Mouse (Mus musculus): ENCODE data around the gene Gm4881. TPM values are rescaled to one million over a fixed set of nuclear protein-coding genes. Genes with fewer than 3 reads are reported as not detected.

Gm4881 gene
- total RNA-seq, 2 experiments from 2014 or later: not detected

DNA sequence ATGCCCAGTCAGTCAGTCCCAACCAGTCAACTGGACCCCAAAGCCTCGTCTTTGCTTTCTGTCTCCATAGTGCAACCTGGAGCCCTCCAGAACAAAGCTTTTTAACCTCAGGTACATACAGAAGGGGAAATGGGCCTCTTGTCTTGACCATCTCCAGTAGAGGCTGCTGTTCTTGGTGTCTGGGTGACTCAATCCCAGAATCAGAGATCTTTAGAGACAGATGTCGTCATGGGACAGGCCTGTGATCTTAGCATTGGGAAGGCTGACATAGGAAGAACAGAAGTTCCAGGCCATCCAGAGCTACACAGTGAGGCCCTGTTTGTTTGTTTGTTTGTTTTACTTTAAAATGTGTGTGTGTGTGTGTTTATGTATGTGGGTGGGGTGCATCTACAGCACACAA lies 20.0 kb upstream of the Gm4881 start:
- ATAC-seq (replicated peaks; ENCODE audit: low FRiP score, poor library complexity, severe bottlenecking): no peak

DNA sequence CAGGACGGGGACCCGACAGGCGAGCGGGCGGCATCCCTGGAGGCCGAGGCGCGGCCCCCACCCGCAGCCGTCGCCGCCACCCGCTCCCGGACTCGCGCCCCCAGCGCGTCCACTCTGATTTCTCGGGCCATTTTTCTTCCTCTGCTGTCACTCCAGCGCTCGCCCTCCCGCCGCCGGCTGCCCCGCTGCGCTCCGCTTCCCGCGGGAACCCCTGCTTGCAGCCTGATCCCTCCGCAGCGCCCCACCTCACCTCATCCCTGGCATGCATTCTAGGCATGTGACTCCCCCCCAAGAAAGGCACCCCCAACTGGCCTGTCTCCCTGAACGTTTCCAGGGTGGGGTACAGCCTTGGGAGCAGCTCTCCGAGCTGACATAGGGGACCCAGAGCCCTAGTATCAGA lies 10.9 kb upstream of the Gm4881 start:
- ATAC-seq (replicated peaks; ENCODE audit: low FRiP score, poor library complexity, severe bottlenecking): no peak

DNA sequence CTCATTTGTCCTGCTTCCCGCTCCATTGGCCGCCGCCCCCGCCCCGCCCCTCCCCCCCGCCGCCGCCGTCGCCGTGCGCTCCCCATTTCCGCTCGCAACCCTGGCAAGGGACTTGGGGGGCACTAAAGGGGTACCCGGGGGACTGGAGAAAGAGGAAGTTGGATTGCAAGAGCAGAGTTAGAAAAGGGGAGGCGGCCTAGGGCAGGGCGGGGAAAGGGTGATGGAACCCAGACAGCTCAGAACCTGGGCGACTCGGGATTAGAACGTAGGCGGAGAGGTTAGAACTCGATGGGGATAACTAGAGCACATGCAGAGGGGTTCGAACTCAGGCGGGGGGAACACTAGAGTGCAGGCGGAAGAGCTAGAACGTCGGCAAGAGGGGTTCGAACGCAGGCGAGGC lies 10.2 kb upstream of the Gm4881 start:
- ATAC-seq (replicated peaks; ENCODE audit: low FRiP score, poor library complexity, severe bottlenecking): no peak

DNA sequence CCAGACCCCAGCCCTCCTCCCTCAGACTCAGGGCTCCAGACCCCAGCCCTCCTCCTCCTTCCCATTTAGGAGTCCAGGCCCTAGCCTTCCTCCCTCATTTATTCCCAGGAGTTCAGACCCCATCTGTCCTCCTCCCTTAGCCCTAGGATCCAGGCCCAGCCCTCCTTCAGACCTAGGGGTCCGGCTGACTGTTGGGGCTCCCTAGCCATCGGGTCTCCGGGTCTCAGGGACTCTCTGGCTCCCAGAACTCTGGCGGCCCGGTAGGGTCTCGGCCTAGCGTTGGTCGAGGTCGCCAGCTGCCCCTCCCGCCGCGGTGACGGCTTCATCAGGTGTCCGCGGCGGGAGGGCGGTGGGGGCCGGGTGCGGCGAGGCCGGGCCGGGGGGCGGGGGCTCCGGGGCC lies 9.7 kb upstream of the Gm4881 start:
- no peak for ATAC-seq (replicated peaks; ENCODE audit: low FRiP score, poor library complexity, severe bottlenecking)

DNA sequence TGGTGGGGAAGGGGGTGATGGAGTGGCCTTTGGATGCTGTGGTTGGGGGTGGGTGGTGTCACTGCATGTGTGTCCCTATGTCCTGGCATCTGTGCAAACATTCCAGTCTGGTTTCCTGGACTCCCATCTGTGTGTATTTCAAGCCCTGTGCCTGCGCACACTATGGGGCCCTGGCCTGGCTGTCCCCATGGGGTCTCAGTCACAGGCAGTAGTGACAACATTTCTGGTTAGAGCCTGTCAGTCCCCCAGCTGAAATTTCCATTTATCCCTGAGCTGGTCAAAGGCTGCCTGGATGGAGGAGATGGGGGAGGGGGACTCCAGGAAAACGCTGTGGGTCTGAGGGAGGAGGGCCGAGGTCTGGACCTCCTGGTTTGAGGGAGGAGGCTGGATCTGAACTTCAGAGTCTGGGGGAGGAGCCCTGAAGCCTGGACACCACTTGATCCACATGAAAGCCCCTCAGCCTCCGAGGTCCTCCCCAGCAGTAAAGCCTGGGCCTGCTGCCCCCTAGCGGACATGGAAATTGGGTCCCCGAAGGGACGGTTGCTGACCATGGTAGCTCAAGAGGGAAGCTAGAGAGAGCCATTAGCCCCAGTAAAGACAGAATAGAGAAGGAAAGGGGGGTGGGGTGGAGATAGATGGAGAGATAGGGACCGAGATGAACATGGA lies 5.8 kb upstream of the Gm4881 start:
- 0 out of 2 replicates have a peak, but pooled peaks have one; percentile 55 for ATAC-seq (replicated peaks; ENCODE audit: low FRiP score, poor library complexity, severe bottlenecking)

DNA sequence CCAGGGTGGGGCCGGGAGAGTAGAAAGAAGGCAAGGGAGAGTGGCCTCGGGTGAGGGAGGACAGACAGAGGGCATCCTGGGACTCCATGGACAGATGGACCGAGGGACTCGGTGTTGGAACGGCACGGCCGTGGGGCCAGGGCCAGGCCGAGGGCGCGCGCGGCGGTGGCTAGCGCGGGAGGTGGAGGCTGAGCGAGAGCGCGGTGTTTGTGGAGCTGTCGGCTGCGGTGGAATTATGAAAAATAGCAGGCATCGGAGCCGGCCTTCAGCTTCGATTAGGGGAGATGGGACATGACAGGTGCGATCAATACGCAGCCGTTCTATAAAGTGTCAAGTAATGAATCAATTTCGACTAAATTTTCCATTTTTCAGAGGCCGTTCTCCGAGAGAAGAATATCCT lies 4.5 kb upstream of the Gm4881 start:
- no peak for ATAC-seq (replicated peaks; ENCODE audit: low FRiP score, poor library complexity, severe bottlenecking)

DNA sequence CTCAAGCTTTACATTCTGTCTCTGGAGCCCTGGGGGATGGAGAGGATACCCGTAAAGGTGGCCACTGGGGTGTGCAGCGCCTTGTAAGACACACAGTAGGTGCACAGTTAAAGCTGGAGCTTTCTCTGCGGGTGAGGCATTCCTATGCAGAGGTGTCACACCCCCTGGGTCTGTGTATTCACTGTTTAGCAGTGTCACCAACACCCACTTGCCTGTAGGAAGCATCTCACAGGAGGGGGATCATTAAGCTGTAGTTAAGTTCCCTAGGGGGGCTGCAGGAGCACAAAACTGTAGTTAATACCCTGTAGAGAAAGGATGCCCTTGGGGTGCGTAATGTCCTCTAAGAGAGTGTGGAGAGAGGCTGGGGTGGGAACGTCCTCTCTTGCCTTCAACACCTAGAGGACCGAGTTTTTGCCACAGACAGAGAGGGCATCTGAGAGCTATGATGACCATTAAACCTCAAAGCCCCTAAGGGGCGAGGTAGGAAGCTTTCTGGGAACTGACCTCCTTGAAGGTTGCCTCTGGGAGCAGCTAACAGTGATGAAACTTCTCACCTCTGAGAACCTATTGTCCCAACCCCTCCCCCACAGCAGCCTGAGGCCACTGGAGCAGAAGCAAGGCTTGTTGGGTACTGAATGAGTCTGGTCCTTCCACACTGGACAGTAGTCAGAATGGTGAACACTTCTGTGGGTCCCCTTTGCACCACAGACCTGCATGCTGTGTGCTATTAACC lies 3.2 kb upstream of the Gm4881 start:
- ATAC-seq (replicated peaks; ENCODE audit: low FRiP score, poor library complexity, severe bottlenecking): no peak

DNA sequence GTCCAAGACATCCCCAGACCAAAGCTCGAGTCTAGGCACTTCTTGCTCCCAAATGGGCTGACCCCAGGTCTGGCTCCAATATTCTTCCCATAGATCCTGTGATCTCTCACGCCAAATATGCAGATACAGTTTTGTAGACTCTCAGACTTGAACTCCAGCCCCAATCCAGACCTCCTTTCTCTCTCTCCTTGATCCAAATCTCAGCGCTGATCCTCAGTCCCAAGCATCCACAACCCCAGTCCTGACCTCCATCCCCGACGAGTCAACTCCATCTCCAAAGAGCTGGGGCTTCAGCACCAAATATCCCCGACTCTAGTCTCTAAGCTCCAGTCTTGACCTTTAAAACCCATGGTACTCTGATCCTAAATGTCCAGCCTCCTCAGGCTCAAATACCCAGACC lies 653 bp downstream of the Gm4881 start:
- no peak for ATAC-seq (replicated peaks; ENCODE audit: low FRiP score, poor library complexity, severe bottlenecking)

DNA sequence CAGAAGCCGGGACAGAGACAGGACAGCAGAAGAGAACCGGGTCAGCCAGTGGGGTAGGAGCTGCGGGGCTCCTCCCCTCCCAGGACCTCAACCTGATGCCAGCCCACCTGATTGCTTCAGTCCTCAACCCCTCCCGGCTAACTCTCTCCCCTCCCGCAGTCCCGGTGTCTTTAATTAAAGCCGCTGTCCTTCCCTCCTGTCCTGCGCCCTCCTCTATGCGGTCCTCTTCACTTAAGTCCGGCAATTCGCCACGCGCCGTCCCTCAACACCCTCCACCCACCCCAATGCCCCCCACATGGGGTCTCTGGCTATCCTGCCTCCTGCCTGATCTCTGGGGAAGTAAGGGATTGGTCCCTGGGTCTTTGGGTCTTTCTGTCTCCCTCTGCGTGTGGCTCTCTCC lies 12.6 kb downstream of the Gm4881 start:
- no peak for ATAC-seq (replicated peaks; ENCODE audit: low FRiP score, poor library complexity, severe bottlenecking)

DNA sequence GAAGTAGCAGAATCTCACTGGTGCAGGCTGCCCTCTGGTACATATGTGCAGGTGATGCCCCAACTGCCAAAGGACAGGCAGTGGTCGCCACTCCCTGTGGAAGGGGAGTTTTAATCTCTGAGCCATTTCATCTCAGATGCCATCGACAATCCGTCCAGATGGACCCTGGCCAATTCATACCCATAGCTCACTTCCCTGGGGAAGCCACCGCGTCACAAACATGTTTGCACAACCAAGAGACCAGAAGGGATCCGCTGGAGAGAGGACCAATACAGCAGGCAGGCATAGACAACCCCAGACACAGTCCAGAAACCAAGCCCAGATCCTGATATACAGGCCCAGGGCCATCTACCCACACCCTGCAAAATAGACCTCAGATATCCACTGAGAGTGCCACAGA lies 13.8 kb downstream of the Gm4881 start:
- ATAC-seq (replicated peaks; ENCODE audit: low FRiP score, poor library complexity, severe bottlenecking): no peak

DNA sequence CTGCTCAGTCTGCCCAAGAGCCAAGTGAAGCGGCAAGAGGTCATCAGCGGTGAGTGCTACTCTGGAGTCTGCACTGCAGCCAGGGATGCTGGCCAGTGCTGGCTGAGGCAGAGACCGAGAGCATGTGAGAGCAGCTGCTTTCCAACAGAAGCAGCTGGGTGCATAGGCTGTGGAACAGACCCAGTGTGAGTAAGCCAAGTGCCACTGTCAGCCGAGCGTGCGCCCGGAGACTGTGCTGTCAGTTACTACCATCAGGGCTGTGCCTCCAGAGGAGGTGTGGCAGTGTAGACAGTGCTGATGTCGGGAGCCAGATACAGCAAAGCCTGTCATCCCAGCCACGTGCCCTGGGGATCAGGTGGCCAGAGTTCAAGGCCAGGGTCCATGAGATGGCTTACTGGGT lies 24.6 kb downstream of the Gm4881 start:
- ATAC-seq (replicated peaks; ENCODE audit: low FRiP score, poor library complexity, severe bottlenecking): no peak

DNA sequence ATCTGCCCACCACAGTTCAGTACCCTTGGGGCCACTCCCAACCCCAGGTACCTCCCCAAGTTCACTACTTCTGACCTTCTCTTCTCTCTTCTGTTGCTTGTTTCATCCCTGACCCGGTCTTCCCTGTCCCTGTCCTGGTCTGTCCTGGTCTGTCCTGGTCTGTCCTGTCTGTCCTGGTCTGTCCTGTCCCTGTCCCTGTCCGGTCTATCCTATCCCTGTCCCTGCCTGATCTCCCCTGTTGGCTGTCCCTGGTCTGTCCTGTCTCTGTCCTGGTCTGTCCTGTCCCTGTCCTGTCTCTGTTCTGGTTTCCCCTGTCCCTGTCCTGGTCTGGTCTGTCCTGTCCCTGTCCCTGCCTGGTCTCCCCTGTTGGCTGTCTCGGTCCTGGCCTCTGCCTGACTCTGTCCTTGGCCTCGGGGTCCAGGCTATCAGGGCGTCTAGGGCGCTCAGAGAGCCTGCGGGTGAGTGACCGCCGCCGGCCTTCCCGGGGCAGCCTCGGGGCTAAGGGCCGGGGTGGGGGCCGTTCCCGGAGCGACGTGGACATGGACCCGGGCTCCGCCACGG lies 25.5 kb downstream of the Gm4881 start:
- 0 out of 2 replicates have a peak, but pooled peaks have one; percentile 22 for ATAC-seq (replicated peaks; ENCODE audit: low FRiP score, poor library complexity, severe bottlenecking)

DNA sequence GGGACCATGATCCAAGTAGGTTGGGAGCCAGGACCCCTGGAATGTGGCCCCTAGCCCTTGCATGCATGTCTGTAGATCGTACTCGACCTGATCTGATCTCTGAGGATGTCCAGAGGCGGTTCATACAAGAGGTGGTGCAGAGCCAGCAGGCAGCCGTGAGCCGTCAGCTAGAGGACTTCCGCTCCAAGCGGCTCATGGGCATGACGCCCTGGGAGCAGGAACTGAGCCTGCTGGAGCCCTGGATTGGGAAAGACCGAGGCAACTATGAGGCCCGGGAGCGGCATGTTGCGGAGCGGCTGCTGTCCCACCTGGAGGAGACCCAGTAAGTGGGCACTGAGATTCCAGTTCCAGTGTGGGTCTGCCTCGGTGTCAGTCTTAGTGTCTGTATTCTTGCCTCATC lies 31.8 kb downstream of the Gm4881 start:
- no peak for ATAC-seq (replicated peaks; ENCODE audit: low FRiP score, poor library complexity, severe bottlenecking)

DNA sequence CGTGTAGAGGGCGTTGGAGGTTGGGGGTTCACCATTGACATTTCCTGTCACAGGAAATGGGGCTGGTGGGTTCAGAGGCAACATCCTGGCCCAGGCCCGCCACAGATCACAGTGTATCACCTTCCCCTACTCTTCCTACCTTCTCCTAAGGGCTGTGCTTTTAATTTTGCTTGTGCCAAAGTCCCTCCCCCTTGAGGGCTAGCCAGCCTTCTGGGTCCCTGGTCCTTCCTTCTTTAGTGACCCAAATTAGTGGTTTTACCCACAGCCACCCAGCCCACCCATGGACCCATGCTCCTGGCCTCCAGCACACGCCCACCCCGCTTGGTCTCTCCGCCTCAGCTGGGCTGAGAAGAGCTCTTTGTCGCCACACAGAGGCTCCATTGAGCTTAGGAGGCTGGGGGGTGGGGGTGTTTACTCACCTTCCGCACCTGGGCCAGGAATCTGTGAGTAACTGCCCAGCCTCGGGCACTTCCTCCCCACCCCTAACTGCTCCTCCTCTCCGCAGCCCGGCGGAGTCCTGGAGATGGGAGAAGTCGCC lies 37.0 kb downstream of the Gm4881 start:
- ATAC-seq (replicated peaks; ENCODE audit: low FRiP score, poor library complexity, severe bottlenecking): no peak

DNA sequence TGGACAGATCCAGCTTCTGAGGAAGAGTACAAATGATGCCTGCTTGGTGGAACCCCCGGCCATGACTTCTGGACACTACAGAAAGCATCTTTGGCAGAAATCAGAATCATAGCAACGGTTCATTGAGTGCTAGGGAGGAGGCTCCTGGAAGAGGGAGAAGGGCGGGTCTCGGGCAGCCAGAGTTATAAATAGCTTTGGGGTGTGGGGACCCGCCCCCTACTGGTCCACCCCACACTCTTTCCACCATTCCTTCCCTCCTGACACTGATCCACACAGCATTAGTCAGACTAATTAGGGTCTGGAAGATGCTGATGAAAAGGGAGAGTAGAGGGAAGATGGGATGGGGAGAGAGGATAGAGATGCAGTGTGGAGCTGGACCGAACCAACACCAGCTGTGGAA lies 37.7 kb downstream of the Gm4881 start:
- no peak for ATAC-seq (replicated peaks; ENCODE audit: low FRiP score, poor library complexity, severe bottlenecking)

DNA sequence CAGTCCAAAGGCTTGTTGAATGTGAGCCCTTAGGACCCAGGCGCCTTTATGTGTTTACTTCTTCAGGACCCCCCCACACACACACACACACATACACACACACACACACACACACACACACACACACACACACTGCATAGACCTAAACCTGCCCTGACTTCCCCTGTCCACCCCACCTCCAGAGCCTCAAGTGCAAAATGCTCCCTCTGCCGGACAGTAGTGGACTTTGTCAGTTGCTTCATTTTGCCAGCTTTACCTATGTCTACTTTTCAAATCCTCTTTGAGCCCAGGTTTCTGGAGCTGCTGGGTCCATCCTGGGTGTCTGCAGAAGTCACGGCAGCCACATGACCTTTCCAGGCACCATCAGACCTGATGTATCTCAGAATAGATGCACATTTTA lies 39.4 kb downstream of the Gm4881 start:
- ATAC-seq (replicated peaks; ENCODE audit: low FRiP score, poor library complexity, severe bottlenecking): peak; percentile 68

DNA sequence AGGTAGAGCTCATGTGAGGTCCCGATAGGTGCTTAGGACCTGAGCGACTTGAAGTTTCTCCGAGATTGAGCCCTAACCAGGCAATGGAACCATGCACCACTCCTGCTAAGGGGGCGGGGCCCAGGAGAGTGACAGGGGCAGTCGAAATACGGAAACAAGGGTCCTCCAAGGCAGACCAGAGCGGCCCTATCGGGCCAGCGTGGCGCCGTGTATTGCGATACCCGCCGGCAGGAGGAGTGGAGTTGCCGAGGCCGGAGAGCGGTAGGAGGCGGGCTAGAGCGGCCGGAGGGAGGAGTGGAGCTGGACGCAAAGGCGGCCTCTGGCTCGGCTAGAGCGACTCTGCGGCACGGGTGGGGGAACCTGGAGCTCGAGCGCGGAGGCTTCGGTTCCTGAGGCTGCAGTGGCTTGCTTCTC lies 40.2 kb downstream of the Gm4881 start:
- peak; percentile 88 for ATAC-seq (replicated peaks; ENCODE audit: low FRiP score, poor library complexity, severe bottlenecking)

DNA sequence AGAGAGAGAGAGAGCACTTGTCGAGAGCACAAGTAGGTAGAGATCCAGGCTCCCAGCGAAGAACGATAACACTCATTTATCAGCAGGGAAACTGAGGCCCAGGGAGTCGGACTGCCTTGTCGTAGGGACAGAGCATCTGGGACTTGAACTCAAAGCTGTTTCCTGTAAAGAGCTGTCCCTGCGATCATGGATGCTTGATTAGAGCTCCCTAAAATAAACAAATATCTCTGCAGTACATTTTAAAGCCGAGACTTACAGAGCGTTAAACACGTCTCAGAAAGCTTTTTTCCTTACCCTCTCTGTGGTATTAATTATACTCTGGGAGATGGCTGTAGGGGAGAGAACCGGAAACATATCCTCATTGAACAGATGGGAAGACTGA lies 40.9 kb downstream of the Gm4881 start:
- no peak for ATAC-seq (replicated peaks; ENCODE audit: low FRiP score, poor library complexity, severe bottlenecking)

DNA sequence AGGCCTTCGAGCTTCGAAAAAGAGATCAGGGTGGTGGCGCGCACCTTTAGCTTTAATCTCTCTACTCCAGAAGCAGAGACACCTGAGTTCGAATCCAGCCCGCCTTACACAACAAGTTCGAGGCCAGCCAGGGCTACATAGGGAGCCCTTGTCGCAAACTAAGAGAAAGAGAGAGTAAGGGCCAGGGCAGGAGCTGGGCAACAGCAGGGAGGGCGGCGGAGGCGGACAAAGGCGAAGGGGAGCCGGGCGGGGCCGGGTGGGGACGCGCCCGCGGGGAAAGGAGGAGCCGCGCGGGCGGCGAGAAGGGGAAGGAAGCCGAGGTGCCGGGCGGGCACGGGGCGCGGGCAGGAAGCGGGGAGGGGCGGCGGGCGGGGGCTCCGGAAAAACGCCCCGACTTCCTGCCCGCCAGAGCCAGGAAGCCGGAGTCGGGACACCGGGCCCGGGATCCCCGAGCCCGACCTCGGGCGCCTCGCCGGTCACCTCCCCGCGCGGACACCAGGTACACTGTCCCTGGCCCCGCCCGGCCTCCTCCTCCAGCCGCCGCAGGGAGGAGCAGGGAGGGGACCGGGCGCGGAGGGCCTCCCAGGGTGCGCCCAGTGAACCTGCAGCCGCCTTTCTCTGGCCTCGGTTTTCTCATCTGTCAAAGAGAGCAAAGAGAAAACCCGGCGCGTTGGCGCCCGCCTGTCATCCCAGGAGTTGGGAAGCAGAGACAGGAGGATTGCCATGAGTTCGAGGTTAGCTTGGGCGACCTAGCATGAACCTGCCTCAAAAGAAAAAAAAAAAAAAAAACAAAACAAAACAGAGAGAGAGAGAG lies 41.5 kb downstream of the Gm4881 start, which contains the start of gene Arhgef1:
Arhgef1 (plus strand) TSS at position 283 of the 814 bp plus-strand sequence.
- peak; percentile 70 for ATAC-seq (replicated peaks; ENCODE audit: low FRiP score, poor library complexity, severe bottlenecking)

DNA sequence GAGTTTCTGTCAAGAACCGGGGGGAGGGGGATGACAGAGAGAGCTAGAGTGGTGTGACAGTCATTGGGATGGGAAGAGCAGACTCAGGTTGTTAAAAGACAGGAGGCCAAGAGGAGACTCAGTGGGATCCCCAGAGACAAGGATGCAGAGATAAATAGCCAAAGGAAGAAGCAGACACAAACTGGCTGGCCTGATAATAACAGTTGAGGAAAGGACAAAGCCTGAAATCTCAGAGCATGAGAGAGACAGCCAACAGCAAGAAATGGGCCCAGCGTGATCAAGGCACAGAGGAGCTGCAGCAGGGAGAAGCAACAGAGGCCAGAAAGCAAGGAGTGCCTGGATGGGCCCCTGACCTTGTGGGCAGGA lies 42.0 kb downstream of the Gm4881 start:
- no peak for ATAC-seq (replicated peaks; ENCODE audit: low FRiP score, poor library complexity, severe bottlenecking)

Data from erythroid progenitor cell, adult 5-6 weeks (primary cell).